Mouse (Mus musculus): ENCODE data around the gene L3hypdh. TPM values are rescaled to one million over a fixed set of nuclear protein-coding genes. Genes with fewer than 3 reads are reported as not detected.
A peak's percentile ranks its signal among the peaks of the same experiment; 100 is the strongest.

L3hypdh gene
- 1 to 10 TPM in 3 of 4 experiments, under 1 TPM in 1; 0.48 to 1.7 (median 1.1) TPM for total RNA-seq (2022)

- DNase-seq (ENCODE audit: low spot score in 2 of 2), result peak; percentile 100
Measured at GRCm38 (mm10) chr12:72085329-72086165, at the start of gene L3hypdh, which contains the start of gene Jkamp. Gene L3hypdh (minus strand): TSS chr12:72085439. Gene Jkamp (plus strand): TSS chr12:72085589.

GRCm38 (mm10) chr12:72129203-72129602, 44.0 kb upstream of the L3hypdh start:
- no peak for DNase-seq (ENCODE audit: low spot score in 2 of 2)

GRCm38 (mm10) chr12:72115686-72116345, 30.6 kb upstream of the L3hypdh start:
- DNase-seq (ENCODE audit: low spot score in 2 of 2), result peak in 1 of 2 experiments; percentile 5

GRCm38 (mm10) chr12:72115126-72115525, 29.9 kb upstream of the L3hypdh start:
- DNase-seq (ENCODE audit: low spot score in 2 of 2), result no peak

- peak; percentile 41 to 47 for DNase-seq (ENCODE audit: low spot score in 2 of 2)
Measured at GRCm38 (mm10) chr12:72104525-72105281, 19.5 kb upstream of the L3hypdh start.

- no peak for DNase-seq (ENCODE audit: low spot score in 2 of 2)
Measured at GRCm38 (mm10) chr12:72104027-72104426, 18.8 kb upstream of the L3hypdh start.

GRCm38 (mm10) chr12:72102776-72103175, 17.5 kb upstream of the L3hypdh start:
- DNase-seq (ENCODE audit: low spot score in 2 of 2), result no peak

- no peak for DNase-seq (ENCODE audit: low spot score in 2 of 2)
Measured at GRCm38 (mm10) chr12:72096966-72097365, 11.7 kb upstream of the L3hypdh start.

- DNase-seq (ENCODE audit: low spot score in 2 of 2), result no peak
Measured at GRCm38 (mm10) chr12:72089802-72090201, 4.6 kb upstream of the L3hypdh start.

GRCm38 (mm10) chr12:72086166-72086825, 1.1 kb upstream of the L3hypdh start:
- DNase-seq (ENCODE audit: low spot score in 2 of 2), result no peak

- no peak for DNase-seq (ENCODE audit: low spot score in 2 of 2)
Measured at GRCm38 (mm10) chr12:72085024-72085328, 263 bp downstream of the L3hypdh start.

- DNase-seq (ENCODE audit: low spot score in 2 of 2), result peak in 1 of 2 experiments; percentile 20
Measured at GRCm38 (mm10) chr12:72084261-72085023, 797 bp downstream of the L3hypdh start.

GRCm38 (mm10) chr12:72083265-72083664, 2.0 kb downstream of the L3hypdh start:
- no peak for DNase-seq (ENCODE audit: low spot score in 2 of 2)

- no peak for DNase-seq (ENCODE audit: low spot score in 2 of 2)
Measured at GRCm38 (mm10) chr12:72082370-72082769, 2.9 kb downstream of the L3hypdh start.

GRCm38 (mm10) chr12:72081961-72082360, 3.3 kb downstream of the L3hypdh start:
- DNase-seq (ENCODE audit: low spot score in 2 of 2), result no peak

- no peak for DNase-seq (ENCODE audit: low spot score in 2 of 2)
Measured at GRCm38 (mm10) chr12:72078248-72078647, 7.0 kb downstream of the L3hypdh start.

- peak; percentile 59 to 69 for DNase-seq (ENCODE audit: low spot score in 2 of 2)
Measured at GRCm38 (mm10) chr12:72070327-72071269, 14.6 kb downstream of the L3hypdh start, which contains the start of gene Gpr135. Gene Gpr135 (minus strand): TSS chr12:72071125.

GRCm38 (mm10) chr12:72069626-72070326, 15.5 kb downstream of the L3hypdh start:
- no peak for DNase-seq (ENCODE audit: low spot score in 2 of 2)

GRCm38 (mm10) chr12:72057780-72058179, 27.5 kb downstream of the L3hypdh start:
- no peak for DNase-seq (ENCODE audit: low spot score in 2 of 2)
